Mouse (Mus musculus): ENCODE results near the gene Gm8297. TPM values are rescaled to one million over a fixed set of nuclear protein-coding genes. Genes with fewer than 3 reads are reported as not detected.
"Not testable (repeated sequence)": the region's sequence is repeated elsewhere in the genome, so short reads cannot be mapped to it uniquely, and the experiment has no call there.

Gm8297 gene
- not detected in 2 replicates for total RNA-seq (2017)

DNA sequence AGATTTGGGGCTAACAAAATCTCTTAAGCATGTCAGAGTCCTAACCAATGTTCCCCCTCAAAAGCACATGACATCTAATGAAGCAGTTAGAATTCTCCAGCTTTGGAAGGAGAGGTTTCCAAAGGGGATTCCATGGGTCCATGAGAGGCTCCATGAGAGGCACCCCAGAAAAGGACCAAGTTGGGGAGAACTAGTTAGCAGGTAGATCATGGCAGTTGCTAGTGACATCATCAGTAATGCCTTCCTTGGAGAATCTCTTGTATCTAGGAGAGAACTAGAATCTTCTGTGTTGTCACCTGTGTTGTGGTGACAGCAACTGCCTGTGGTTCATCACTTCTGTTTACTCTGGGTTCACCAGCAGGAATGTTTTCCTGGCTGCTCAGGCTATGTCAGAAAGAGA lies at the start of gene Gm8297:
Gene Gm8297 (plus strand): TSS at position 301 of the 400 bp plus-strand sequence.
- ATAC-seq (replicated peaks; ENCODE audit: low read depth, poor library complexity, severe bottlenecking), result not testable (repeated sequence)

DNA sequence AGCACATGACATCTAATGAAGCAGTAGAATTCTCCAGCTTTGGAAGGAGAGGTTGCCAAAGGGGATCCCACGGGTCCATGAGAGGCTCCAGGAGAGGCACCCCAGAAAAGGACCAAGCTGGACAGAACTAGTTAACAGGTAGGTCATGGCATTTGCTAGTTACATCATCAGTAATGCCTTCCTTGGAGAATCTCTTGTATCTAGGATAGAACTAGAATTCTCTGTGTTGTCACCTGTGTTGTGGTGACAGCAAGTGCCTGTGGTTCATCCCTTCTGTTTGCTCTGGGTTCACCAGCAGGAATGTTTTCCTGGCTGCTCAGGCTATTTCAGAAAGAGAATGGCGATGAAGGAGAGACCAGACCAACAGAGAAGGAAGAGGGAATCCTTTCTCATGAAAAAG lies 31.9 kb downstream of the Gm8297 start, which contains the start of gene Gm3298:
Gene Gm3298 (plus strand): TSS at position 301 of the 400 bp plus-strand sequence.
- ATAC-seq (replicated peaks; ENCODE audit: low read depth, poor library complexity, severe bottlenecking), result not testable (repeated sequence)

Other genes with a start within 250 kb of the Gm8297 start
- gene Gm9602, start 207.6 kb upstream of the Gm8297 start, total RNA-seq (2017), result not detected in 2 replicates
- not detected in 2 replicates for gene Gm3269, start 145.8 kb upstream of the Gm8297 start, total RNA-seq (2017)
- gene Gm3264, start 128.4 kb upstream of the Gm8297 start, total RNA-seq (2017), result not detected in 2 replicates
- gene Gm3278, start 91.5 kb upstream of the Gm8297 start, total RNA-seq (2017), result not detected in 2 replicates
- gene Gm3298, start 32.0 kb downstream of the Gm8297 start, total RNA-seq (2017), result not detected in 2 replicates
- not detected in 2 replicates for gene 4930555G01Rik, start 66.7 kb downstream of the Gm8297 start, total RNA-seq (2017)
- gene Gm8281, start 87.1 kb downstream of the Gm8297 start, total RNA-seq (2017), result not detected in 2 replicates
- gene Gm8279, start 147.6 kb downstream of the Gm8297 start, total RNA-seq (2017), result not detected in 2 replicates
- gene Gm3317, start 180.6 kb downstream of the Gm8297 start, total RNA-seq (2017), result 0.87 TPM in 1 of 2 replicates, not detected in the other
- not detected in 2 replicates for gene Gm8271, start 201.9 kb downstream of the Gm8297 start, total RNA-seq (2017)

All from common myeloid progenitor, adult 5-6 weeks (primary cell).